Mouse (Mus musculus) ES-Bruce4 (cell line): Measurements from ENCODE around the gene Eif2ak1.

Experiments
- CTCF ChIP-seq: IDR thresholded peaks from one replicate; pipeline ENCODE4 v1.8.1; 2011; ENCODE audit warnings: low read depth, low read length
- EP300 ChIP-seq: IDR thresholded peaks from 2 replicates; pipeline ENCODE4 v1.6.1; 2011; ENCODE audit warnings: low read depth, low read length; ENCODE audit not compliant: insufficient read depth
- POLR2A ChIP-seq: IDR thresholded peaks from one replicate; pipeline ENCODE4 v1.8.1; 2011; ENCODE audit warnings: low read length; ENCODE audit not compliant: insufficient read depth

- no peak for TF ChIP-seq CTCF
- TF ChIP-seq POLR2A: no peak
- no peak for TF ChIP-seq EP300
These were observed 86.2 kb downstream of the Eif2ak1 start for GRCm38 (mm10) chr5:143903813-143904212.
